In genomic region chr2:166098292-166098933, GRCm38 (mm10) we compare ENCODE assay signal across 14 mouse cellular contexts. TPM values are rescaled to one million over a fixed set of nuclear protein-coding genes. Genes with fewer than 3 reads are reported as not detected.
DNase-seq lines count a peak whose midpoint lies in the region; ATAC-seq and TF ChIP-seq lines count a peak whose summit lies in the region.
"Had no signal": no experiment of that assay in that cellular context is flagged by ENCODE, and none has a peak within 500 bp of the region (broad histone marks: within the 10 kb centered on the region; RNA-seq: fewer than 3 reads in every experiment).

No protein-coding gene starts in this region.

- no peaks in the 10 kb centered on the region for H3K27me3 ChIP-seq in heart, embryonic 15.5 days
- H3K27me3 ChIP-seq in megakaryocyte, embryonic 14.5 days (replicated peaks), result peaks cover 60% of the 10 kb centered on the region
- peaks cover 3% of the 10 kb centered on the region for H3K27me3 ChIP-seq in hindbrain, embryonic 12.5 days
- no peaks in the 10 kb centered on the region for H3K27me3 ChIP-seq in midbrain, postnatal 0 days (ENCODE audit: insufficient read depth, low read length)
- H3K27me3 ChIP-seq: liver, embryonic 15.5 days; Patski had no signal

- no peak overlapping the region for H3K4me2 ChIP-seq in heart, embryonic 15.5 days
- H3K4me2 ChIP-seq in hindbrain, embryonic 12.5 days (replicated peaks), result no peak overlapping the region
- no peak overlapping the region for H3K4me2 ChIP-seq in midbrain, postnatal 0 days (ENCODE audit: low read depth, low read length, poor library complexity, severe bottlenecking)
- H3K4me2 ChIP-seq: liver, embryonic 15.5 days had no signal

- no peak overlapping the region for H3K9ac ChIP-seq in heart, embryonic 15.5 days
- no peak overlapping the region for H3K9ac ChIP-seq in hindbrain, embryonic 12.5 days
- no peak overlapping the region for H3K9ac ChIP-seq in midbrain, postnatal 0 days (replicated peaks; ENCODE audit: low read length, poor library complexity, severe bottlenecking)
- H3K9ac ChIP-seq: liver, embryonic 15.5 days had no signal

- H3K4me3 ChIP-seq in heart, embryonic 15.5 days, result no peak overlapping the region
- peak overlapping the region; percentile 53 for H3K4me3 ChIP-seq in megakaryocyte, embryonic 14.5 days (replicated peaks)
- no peak overlapping the region for H3K4me3 ChIP-seq in hindbrain, embryonic 12.5 days
- H3K4me3 ChIP-seq in midbrain, postnatal 0 days (ENCODE audit: low read depth, low read length), result no peak overlapping the region
- H3K4me3 ChIP-seq: erythroblast, embryonic 14.5 days; heart, adult 2 months; liver, embryonic 15.5 days had no signal

- H3K36me3 ChIP-seq in heart, embryonic 15.5 days, result peaks cover 20% of the 10 kb centered on the region
- no peaks in the 10 kb centered on the region for H3K36me3 ChIP-seq in megakaryocyte, embryonic 14.5 days (replicated peaks; ENCODE audit: low read length)
- H3K36me3 ChIP-seq in hindbrain, embryonic 12.5 days, result peaks cover 17% of the 10 kb centered on the region
- peaks cover 8% of the 10 kb centered on the region; the same call in 1 of the 2 replicates for H3K36me3 ChIP-seq in midbrain, postnatal 0 days (ENCODE audit: insufficient read depth, low read length)
- H3K36me3 ChIP-seq: liver, embryonic 15.5 days had no signal

- no peak for DNase-seq in heart, adult 9 months (ENCODE audit: low spot score in 2 of 2)
- DNase-seq in midbrain, postnatal 0 days (ENCODE audit: low spot score), result no peak
- DNase-seq: adrenal gland, adult 8-10 months; cerebellum, postnatal 36 days had no signal

- 39% methylated on average over 15 of the region's 15 CpGs for WGBS in heart, embryonic 15.5 days
- 79% methylated on average over 15 of the region's 15 CpGs for WGBS in hindbrain, embryonic 12.5 days
- WGBS in midbrain, postnatal 0 days, result 65% methylated on average over 15 of the region's 15 CpGs

- no peaks in the 10 kb centered on the region for H3K9me3 ChIP-seq in heart, embryonic 15.5 days (replicated peaks)
- H3K9me3 ChIP-seq in megakaryocyte, embryonic 14.5 days, result peaks cover 19% of the 10 kb centered on the region
- H3K9me3 ChIP-seq in hindbrain, embryonic 12.5 days (replicated peaks), result no peaks in the 10 kb centered on the region
- H3K9me3 ChIP-seq in midbrain, postnatal 0 days (ENCODE audit: low read length), result no peaks in the 10 kb centered on the region
- H3K9me3 ChIP-seq: liver, embryonic 15.5 days had no signal

- peak overlapping the region; percentile 61 for H3K27ac ChIP-seq in heart, embryonic 15.5 days
- H3K27ac ChIP-seq in hindbrain, embryonic 12.5 days, result peak overlapping the region; percentile 46; the same call in 1 of the 2 replicates
- peak overlapping the region; percentile 1 for H3K27ac ChIP-seq in midbrain, postnatal 0 days (ENCODE audit: low read depth, low read length)
- H3K27ac ChIP-seq: heart, adult 2 months; liver, embryonic 15.5 days; stomach, postnatal 0 days had no signal

- TF ChIP-seq CTCF in midbrain, postnatal 0 days (IDR thresholded peaks at IDR 0.05), result no peak

- ATAC-seq in heart, embryonic 15.5 days (replicated peaks; ENCODE audit: insufficient number of reproducible peaks, insufficient read depth, low FRiP score, low read depth), result 0 out of 2 replicates have a peak, but pooled peaks have one; percentile 7
- no peak for ATAC-seq in megakaryocyte, adult 5-6 weeks (ENCODE audit: poor library complexity, severe bottlenecking)
- no peak for ATAC-seq in hindbrain, embryonic 12.5 days (ENCODE audit: low FRiP score)
- ATAC-seq in midbrain, postnatal 0 days (ENCODE audit: low FRiP score), result no peak
- ATAC-seq in erythroid progenitor cell, adult 5-6 weeks (replicated peaks; ENCODE audit: low FRiP score, poor library complexity, severe bottlenecking), result no peak
- ATAC-seq: Patski had no signal

- H3K4me1 ChIP-seq in heart, embryonic 15.5 days (replicated peaks), result peaks cover 70% of the 10 kb centered on the region
- peaks cover 4% of the 10 kb centered on the region; the same call in 1 of the 2 replicates for H3K4me1 ChIP-seq in megakaryocyte, embryonic 14.5 days
- H3K4me1 ChIP-seq in hindbrain, embryonic 12.5 days, result peaks cover 36% of the 10 kb centered on the region
- H3K4me1 ChIP-seq in midbrain, postnatal 0 days (ENCODE audit: insufficient read depth, low read length), result no peaks in the 10 kb centered on the region

RNA-seq across cellular contexts. Expression of gene Sulf2, which starts 57.0 kb away (rescaled TPM):
- 80.6 and 94.0 TPM in 2 replicates for polyA plus RNA-seq in heart, embryonic 15.5 days (2015; fragmentation: Nextera tagmentation; extraction: Ambion mirVana)
- polyA plus RNA-seq in megakaryocyte, embryonic 14.5 days (2012; ENCODE audit: insufficient read depth, low replicate concordance), result 0.41 and 4.8 TPM in 2 replicates
- total RNA-seq in megakaryocyte, adult 5-6 weeks (2015), result 71.3 and 72.6 TPM in 2 replicates
- total RNA-seq in megakaryocyte, adult 5-6 weeks (2017), result 47.4 and 51.1 TPM in 2 replicates
- polyA plus RNA-seq in hindbrain, embryonic 12.5 days (2016; fragmentation: Nextera tagmentation; extraction: Ambion mirVana), result 185 and 186 TPM in 2 replicates
- total RNA-seq in midbrain, postnatal 0 days (2014; rRNA removed), result 127 and 131 TPM in 2 replicates
- polyA plus RNA-seq in midbrain, postnatal 0 days (2015; fragmentation: Nextera tagmentation; extraction: Ambion mirVana), result 95.8 and 99.6 TPM in 2 replicates
- total RNA-seq in erythroid progenitor cell, adult 5-6 weeks (2015; ENCODE audit: low replicate concordance), result 3.4 and 6.1 TPM in 2 replicates
- 2.4 and 3.7 TPM in 2 replicates for total RNA-seq in erythroid progenitor cell, adult 5-6 weeks (2017; ENCODE audit: low replicate concordance)

Comparison
In these comparisons a context has a peak if more than half of its experiments do, and no peak if none do; other contexts are left out.
1. H3K27ac ChIP-seq: peak in every context shown above with its lines; median percentile 61 in heart, embryonic 15.5 days; 46 in hindbrain, embryonic 12.5 days; 1 in midbrain, postnatal 0 days.
2. RNA of gene Sulf2, which starts 57.0 kb away (polyA plus RNA-seq): 185 to 186 TPM in hindbrain, embryonic 12.5 days, 95.8 to 99.6 TPM in midbrain, postnatal 0 days and 80.6 to 94.0 TPM in heart, embryonic 15.5 days; 0.41 to 4.8 TPM in megakaryocyte, embryonic 14.5 days; every median in the first group is over 10 times any median in the second.